Mouse (Mus musculus): ENCODE data around the gene Slc11a2.
"Not testable (repeated sequence)": the region's sequence is repeated elsewhere in the genome, so short reads cannot be mapped to it uniquely, and the experiment has no call there.

The Slc11a2 gene

GRCm38 (mm10) chr15:100345484-100345883 lies 79.4 kb downstream of the Slc11a2 start:
- DNase-seq = no peak

DNA sequence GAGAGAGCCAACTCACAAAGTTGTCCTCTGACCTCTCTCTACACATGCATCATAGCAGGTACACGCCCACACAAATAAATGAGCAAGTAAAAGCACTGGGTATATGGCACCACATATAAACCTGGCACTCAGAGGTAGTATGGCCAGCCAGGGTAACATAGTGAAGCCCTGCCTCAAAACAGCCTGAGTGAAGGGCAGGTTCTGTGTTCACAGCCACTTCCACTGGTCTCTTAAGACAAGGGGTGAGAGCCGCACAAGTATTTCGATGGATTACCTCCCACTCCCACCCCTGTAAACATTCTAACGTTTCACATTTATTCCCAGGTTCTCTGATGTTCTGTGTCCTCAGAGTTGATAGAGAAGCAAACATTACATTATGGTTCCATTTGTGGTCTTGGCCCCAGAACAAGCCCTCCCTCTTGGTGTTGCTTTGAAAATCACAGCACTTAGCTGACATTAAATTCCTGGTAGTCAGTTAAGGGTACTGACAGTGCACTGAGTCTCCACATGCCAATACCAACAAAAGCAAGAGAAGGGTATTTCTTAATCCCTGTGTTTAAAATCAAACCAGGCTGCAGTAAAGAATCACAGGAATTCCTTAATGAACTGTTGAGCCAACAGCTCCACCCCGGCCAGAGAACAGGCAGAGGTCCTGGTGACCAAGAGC lies 83.4 kb downstream of the Slc11a2 start:
- DNase-seq = not testable (repeated sequence)

Data from liver (tissue).